Mouse (Mus musculus) heart, embryonic 16.5 days (tissue): ENCODE results near the gene 4930568D16Rik. TPM values are rescaled to one million over a fixed set of nuclear protein-coding genes. Genes with fewer than 3 reads are reported as not detected.

Experiments
- ATAC-seq: fragments of 200-750 bp; cut with Nextera tagmentation; replicated peaks from 2 replicates; pipeline ENCODE4 v1.8.0; 2017; ENCODE audit warnings: moderate number of reproducible peaks; ENCODE audit not compliant: insufficient read depth, low FRiP score; ENCODE audit errors: extremely low read depth
- H3K27ac ChIP-seq: fragments of 300-500 bp; sonication (generic); 2 replicates; pipeline ENCODE4 v1.5.1; 2014; ENCODE audit warnings: mild to moderate bottlenecking, low read length, control low read depth, moderate library complexity
- H3K27me3 ChIP-seq: fragments of 300-500 bp; sonication (generic); 2 replicates; pipeline ENCODE4 v1.6.1; 2014; ENCODE audit warnings: low read length, mixed read lengths; ENCODE audit not compliant: control insufficient read depth, insufficient read depth
- H3K36me3 ChIP-seq: fragments of 300-500 bp; sonication (generic); 2 replicates; pipeline ENCODE4 v1.6.1; 2014; ENCODE audit not compliant: control insufficient read depth, insufficient read depth
- H3K4me1 ChIP-seq: fragments of 300-500 bp; sonication (generic); 2 replicates; pipeline ENCODE4 v1.6.1; 2014; ENCODE audit warnings: low read length, mixed read lengths; ENCODE audit not compliant: control insufficient read depth, insufficient read depth
- H3K4me2 ChIP-seq: fragments of 300-500 bp; sonication (generic); 2 replicates; pipeline ENCODE4 v1.6.1; 2014; ENCODE audit warnings: low read depth, mild to moderate bottlenecking, control low read depth, low read length
- H3K4me3 ChIP-seq: fragments of 300-500 bp; sonication (generic); 2 replicates; pipeline ENCODE4 v1.5.1; 2014; ENCODE audit warnings: mild to moderate bottlenecking, control low read depth, low read length
- H3K9ac ChIP-seq: fragments of 300-500 bp; sonication (generic); 2 replicates; pipeline ENCODE4 v1.6.1; 2014; ENCODE audit warnings: low read length, control low read depth
- H3K9me3 ChIP-seq: fragments of 300-500 bp; sonication (generic); replicated peaks from 2 replicates; pipeline ENCODE4 v1.6.1; 2016; ENCODE audit warnings: low read length; ENCODE audit not compliant: control insufficient read depth
- WGBS: fragments of 180-500 bp; shearing (Covaris S2); extraction: QIAGEN DNeasy Blood & Tissue Kit; methylation state at CpG from one replicate; pipeline ENCODE4 v1.1.7; 2014; 5-methylcytosine and 5-hydroxymethylcytosine counted together
- polyA plus RNA-seq: library from polyadenylated mRNA; unstranded; fragments of >200 nt; fragmentation: Nextera tagmentation; extraction: Ambion mirVana; gene quantifications from 2 replicates; pipeline ENCODE4 v1.2.1, GENCODE M21; 2015

4930568D16Rik gene
- polyA plus RNA-seq, 1 experiment from 2014 or later = not detected

DNA sequence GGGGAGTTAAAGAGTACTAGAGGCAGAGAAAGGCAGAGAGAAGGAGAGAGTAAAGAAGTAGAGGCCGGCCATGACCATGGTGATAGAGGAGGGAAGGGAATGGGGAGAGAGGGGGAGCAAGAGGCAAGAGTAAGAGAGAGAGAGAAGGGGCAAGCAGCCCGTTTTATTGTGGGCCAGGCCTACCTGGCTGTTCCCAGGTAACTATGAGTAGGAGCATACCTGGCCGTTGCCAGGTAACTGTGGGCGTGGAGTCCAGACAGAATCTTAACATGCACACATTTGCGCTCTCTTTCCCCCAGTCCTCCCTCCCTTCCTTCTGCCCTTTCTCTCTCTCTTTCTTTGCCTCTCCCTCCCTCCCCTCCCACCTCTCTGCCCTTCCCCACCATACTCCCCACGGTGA is 39.7 kb upstream of the 4930568D16Rik start:
- Histone ChIP-seq H3K36me3 (peaks cover 23% of the 10 kb centered on the region), H3K4me2 (no peak overlapping the region), H3K27ac (no peak overlapping the region), H3K27me3 (no peaks in the 10 kb centered on the region), H3K9ac (no peak overlapping the region), H3K4me3 (no peak overlapping the region), H3K4me1 (peaks cover 7% of the 10 kb centered on the region; the same call in 1 of the 2 replicates), H3K9me3 (no peaks in the 10 kb centered on the region)
- ATAC-seq = no peak
- WGBS = 87% methylated on average over 6 of the region's 6 CpGs

DNA sequence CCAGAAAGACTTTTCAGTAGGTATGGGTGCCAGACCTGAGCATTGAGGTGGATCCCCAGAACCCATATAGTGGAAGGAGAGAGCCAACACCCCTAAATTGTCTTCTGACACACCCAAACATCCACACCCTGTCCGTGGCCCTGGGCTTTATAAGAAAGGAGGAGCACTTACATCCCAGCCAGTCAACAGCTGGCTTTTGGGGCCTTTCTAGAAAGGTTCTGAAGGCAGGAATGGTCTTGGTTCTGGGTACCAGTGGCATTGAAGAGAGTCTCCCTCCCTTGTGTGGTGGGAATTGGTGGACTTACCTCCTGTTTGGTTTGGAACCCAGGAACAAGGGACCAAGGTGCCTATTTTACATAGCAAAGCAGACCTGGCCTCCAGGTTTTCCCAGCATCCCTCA is 39.1 kb upstream of the 4930568D16Rik start:
- ATAC-seq = no peak
- Histone ChIP-seq H3K4me3 (no peak overlapping the region), H3K9ac (no peak overlapping the region), H3K9me3 (no peaks in the 10 kb centered on the region), H3K27ac (no peak overlapping the region), H3K27me3 (no peaks in the 10 kb centered on the region), H3K4me1 (peaks cover 7% of the 10 kb centered on the region; the same call in 1 of the 2 replicates), H3K36me3 (peaks cover 27% of the 10 kb centered on the region), H3K4me2 (no peak overlapping the region)
- 72% methylated on average over 1 of the region's 1 CpGs for WGBS

DNA sequence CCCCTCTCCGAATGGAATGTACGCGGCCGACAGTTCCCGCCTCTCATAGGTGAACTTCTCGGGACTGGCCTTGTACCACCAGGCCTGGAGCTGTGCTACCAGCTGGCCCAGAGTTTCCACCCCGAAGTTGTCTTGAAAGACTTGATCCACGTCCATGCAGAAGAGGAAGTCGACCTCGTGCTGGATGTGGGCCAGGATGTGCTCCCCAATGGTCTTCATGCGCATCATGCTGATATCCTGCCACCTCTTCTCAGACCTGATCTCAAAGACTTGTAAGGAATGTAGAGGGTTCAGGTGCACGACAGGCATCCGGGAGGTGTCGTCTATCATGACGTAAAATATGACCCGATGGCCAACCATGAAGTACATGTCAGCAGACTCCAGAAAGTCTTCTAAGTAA is 34.9 kb upstream of the 4930568D16Rik start:
- H3K9ac ChIP-seq = no peak overlapping the region
- H3K4me1 ChIP-seq = no peaks in the 10 kb centered on the region
- H3K4me2 ChIP-seq = no peak overlapping the region
- H3K27ac ChIP-seq = no peak overlapping the region
- 84% methylated on average over 16 of the region's 16 CpGs for WGBS
- peaks cover 20% of the 10 kb centered on the region for H3K36me3 ChIP-seq
- no peak overlapping the region for H3K4me3 ChIP-seq
- no peak for ATAC-seq
- H3K9me3 ChIP-seq = no peaks in the 10 kb centered on the region
- H3K27me3 ChIP-seq = no peaks in the 10 kb centered on the region

DNA sequence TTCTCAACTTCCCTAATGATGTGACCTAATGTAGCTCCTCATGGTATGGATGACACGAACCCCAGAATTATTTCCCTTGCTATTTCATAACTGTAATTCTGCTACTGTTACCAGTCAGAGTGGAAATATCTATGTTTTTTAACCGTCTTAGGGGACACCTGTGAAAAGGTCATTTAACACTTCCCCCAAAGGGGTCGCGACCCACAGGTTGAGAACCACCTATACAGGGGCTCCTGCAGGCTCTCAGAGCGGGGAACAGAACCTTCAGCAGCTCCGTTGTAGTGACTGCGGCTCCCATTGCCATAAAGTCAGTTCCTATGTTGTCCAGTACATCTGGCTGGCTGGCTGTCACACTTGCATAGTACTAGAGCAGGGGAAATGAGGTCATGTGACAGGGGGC is 33.2 kb upstream of the 4930568D16Rik start:
- ATAC-seq = no peak
- H3K4me2 ChIP-seq = no peak overlapping the region
- H3K4me1 ChIP-seq = peaks cover 4% of the 10 kb centered on the region; the same call in 1 of the 2 replicates
- 89% methylated on average over 7 of the region's 7 CpGs for WGBS
- no peaks in the 10 kb centered on the region for H3K27me3 ChIP-seq
- H3K9ac ChIP-seq = no peak overlapping the region
- peaks cover 7% of the 10 kb centered on the region for H3K36me3 ChIP-seq
- no peak overlapping the region for H3K27ac ChIP-seq
- no peaks in the 10 kb centered on the region for H3K9me3 ChIP-seq
- H3K4me3 ChIP-seq = no peak overlapping the region

DNA sequence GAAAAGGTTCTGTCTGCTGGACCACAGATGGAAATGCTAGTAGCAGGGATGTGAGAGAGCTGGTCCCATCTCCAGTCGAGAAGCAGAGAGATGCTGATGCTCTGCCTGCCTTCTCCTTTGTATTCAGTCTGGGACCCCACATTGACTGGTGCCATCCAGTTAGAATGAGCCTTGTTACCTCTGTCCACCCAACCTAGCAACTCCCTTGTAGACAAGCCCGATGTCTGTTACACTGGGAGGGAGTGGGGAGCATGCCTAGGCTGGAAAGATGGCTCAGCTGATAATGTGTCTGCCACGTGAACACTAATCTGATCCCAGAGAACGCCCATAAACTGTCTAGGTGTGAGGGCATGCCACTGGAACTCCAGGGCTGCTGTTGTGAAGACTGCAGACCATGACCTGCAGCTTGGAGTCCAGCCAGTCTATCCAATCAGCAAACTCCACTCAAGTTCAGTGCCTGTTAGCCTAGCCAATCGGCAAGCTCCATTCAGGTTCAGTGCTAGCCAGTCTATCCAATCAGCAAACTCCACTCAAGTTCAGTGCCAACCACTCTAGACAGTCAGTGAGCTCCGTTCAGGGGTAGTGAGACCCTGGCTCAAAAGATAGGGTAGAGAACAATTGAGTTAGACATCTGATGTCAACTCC is 30.8 kb upstream of the 4930568D16Rik start:
- Histone ChIP-seq H3K9ac (no peak overlapping the region), H3K9me3 (no peaks in the 10 kb centered on the region), H3K36me3 (peaks cover 7% of the 10 kb centered on the region), H3K27me3 (no peaks in the 10 kb centered on the region), H3K27ac (no peak overlapping the region), H3K4me3 (no peak overlapping the region), H3K4me1 (peaks cover 4% of the 10 kb centered on the region; the same call in 1 of the 2 replicates), H3K4me2 (no peak overlapping the region)
- 77% methylated on average over 6 of the region's 6 CpGs for WGBS
- ATAC-seq = 0 out of 2 replicates have a peak, but pooled peaks have one; percentile 16

DNA sequence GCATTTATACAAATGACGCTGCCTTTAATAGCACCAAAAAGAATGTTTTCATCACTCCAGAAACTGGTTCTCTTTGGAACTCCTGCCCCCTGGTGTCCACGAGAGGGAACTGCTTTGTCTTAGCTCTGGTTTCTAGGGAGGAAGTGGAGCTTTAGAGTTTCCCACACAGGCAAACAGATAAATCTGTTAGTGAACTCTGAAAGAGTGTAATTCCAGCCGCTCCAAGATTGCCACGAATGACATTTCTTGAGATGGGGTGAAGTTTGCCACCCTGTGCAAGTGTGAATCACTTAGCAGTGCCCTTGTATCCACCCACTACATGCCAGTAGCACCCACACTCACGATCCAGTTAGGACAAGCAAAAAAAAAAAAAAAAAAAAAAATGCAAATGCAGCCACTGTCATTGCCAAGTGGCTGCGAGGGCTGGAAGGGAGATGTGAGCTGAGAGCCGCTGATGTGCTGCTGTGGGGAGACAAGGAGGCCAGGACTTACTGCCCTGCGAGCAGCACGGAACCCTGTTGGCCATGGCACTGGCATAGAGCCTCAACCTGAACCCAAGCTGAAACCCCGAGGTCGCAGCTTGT is 30.2 kb upstream of the 4930568D16Rik start:
- H3K36me3 ChIP-seq = peaks cover 7% of the 10 kb centered on the region
- ATAC-seq = 0 out of 2 replicates have a peak, but pooled peaks have one; percentile 25
- H3K9me3 ChIP-seq = no peaks in the 10 kb centered on the region
- WGBS = 42% methylated on average over 11 of the region's 11 CpGs
- no peaks in the 10 kb centered on the region for H3K27me3 ChIP-seq
- H3K27ac ChIP-seq = no peak overlapping the region; the same call in 1 of the 2 replicates
- no peak overlapping the region for H3K9ac ChIP-seq
- peaks cover 4% of the 10 kb centered on the region; the same call in 1 of the 2 replicates for H3K4me1 ChIP-seq
- H3K4me3 ChIP-seq = no peak overlapping the region
- H3K4me2 ChIP-seq = no peak overlapping the region

DNA sequence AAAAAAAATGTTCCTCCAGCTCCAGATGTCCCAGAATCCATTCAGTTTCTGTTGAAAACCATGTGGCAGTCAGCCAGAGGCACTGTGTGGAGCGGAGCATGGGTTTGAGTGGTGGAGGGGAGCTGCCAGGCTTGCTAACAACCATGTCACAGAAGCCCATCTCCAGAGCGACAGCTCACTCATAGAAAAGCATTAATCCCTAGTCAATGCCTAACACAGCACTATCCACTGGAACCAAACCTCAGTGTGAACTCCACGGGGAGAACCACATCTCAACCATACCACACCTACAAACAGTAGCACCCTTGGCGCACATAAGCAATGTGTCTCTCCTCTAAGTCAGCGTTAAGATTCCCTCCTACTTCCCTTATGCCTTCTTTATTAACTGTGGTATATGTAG is 29.6 kb upstream of the 4930568D16Rik start, which contains the start of gene 4930402F06Rik:
TSS of gene 4930402F06Rik (minus strand) at position 80 of the 400 bp plus-strand sequence.
- Histone ChIP-seq H3K27ac (no peak within 1 kb of the TSS; the same call in 1 of the 2 replicates), H3K9me3 (no peaks in the 10 kb centered on the region), H3K4me3 (no peak within 1 kb of the TSS), H3K36me3 (peaks cover 2% of the 10 kb centered on the region), H3K27me3 (no peaks in the 10 kb centered on the region), H3K9ac (no peak within 1 kb of the TSS), H3K4me1 (peaks cover 4% of the 10 kb centered on the region; the same call in 1 of the 2 replicates), H3K4me2 (no peak within 1 kb of the TSS)
- peak; percentile 14; the same call in 1 of the 2 replicates for ATAC-seq
- 54% methylated on average over 5 of the region's 5 CpGs for WGBS

DNA sequence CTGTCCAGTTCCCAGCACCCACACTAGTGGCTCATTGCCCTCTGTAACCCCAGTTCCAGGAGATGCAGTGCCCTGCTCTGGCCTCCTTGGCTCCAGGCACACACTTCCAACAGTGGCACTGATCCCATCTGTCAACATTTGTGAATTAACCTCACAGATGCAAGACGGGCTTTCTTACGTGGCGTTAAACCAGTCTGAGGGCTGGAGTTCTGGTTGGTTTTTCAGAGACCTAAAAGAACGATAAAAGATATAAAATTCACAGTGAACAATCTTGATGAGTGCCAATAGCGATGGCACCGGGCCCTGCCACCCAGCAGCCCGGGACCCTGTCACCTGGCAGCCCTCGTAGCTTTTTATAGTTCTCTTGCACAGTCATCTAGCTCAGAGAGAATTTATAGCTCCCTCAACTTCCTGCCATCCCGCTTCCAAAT is 17.9 kb upstream of the 4930568D16Rik start:
- no peaks in the 10 kb centered on the region for H3K27me3 ChIP-seq
- peak overlapping the region; percentile 33 for H3K4me2 ChIP-seq
- peak; percentile 86 for ATAC-seq
- no peak overlapping the region for H3K4me3 ChIP-seq
- H3K27ac ChIP-seq = peak overlapping the region; percentile 76
- peaks cover 7% of the 10 kb centered on the region for H3K9me3 ChIP-seq
- H3K36me3 ChIP-seq = no peaks in the 10 kb centered on the region
- 42% methylated on average over 9 of the region's 9 CpGs for WGBS
- peak overlapping the region; percentile 26; the same call in 1 of the 2 replicates for H3K9ac ChIP-seq
- peaks cover 8% of the 10 kb centered on the region for H3K4me1 ChIP-seq

DNA sequence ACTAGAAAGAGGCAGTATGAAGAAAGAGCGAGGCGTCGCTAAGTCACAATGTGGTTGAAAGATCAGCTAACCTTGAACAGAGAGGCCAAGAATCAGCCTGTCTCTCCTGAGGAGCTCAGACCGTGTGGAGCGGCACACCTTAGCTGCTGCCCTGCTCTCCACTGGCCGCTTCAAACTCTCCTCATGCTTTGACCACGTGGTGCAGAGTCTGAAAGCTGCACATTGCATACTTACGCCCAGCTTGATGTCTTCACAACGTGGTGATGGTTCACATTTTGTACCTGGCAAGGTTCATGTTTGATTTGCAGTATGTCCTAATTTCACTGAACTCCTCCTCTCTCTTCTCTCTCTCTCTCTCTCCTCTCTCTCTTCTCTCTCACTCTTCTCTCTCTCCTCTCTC is 11.8 kb upstream of the 4930568D16Rik start:
- Histone ChIP-seq H3K4me1 (no peaks in the 10 kb centered on the region), H3K4me3 (no peak overlapping the region), H3K9ac (no peak overlapping the region), H3K9me3 (no peaks in the 10 kb centered on the region), H3K27me3 (no peaks in the 10 kb centered on the region), H3K4me2 (no peak overlapping the region), H3K36me3 (no peaks in the 10 kb centered on the region), H3K27ac (no peak overlapping the region)
- 61% methylated on average over 9 of the region's 9 CpGs for WGBS
- ATAC-seq = no peak
